Mouse (Mus musculus) G1E (cell line): ENCODE measurements around the gene Chchd1.

Source experiments
- CTCF ChIP-seq: IDR thresholded peaks from 2 replicates; pipeline ENCODE4 v1.5.1; 2012; ENCODE audit warnings: low read depth, low read length, inconsistent platforms, mixed read lengths
- TAL1 ChIP-seq: conservative IDR thresholded peaks from 2 replicates; pipeline ENCODE4 v1.6.1; 2012; ENCODE audit warnings: low read depth, low read length, inconsistent platforms, mixed read lengths

GRCm38 (mm10) chr14:20661661-20662331, 41.0 kb upstream of the Chchd1 start:
- no peak for TF ChIP-seq TAL1
- TF ChIP-seq CTCF: no peak
